Mouse (Mus musculus) hindbrain, embryonic 16.5 days (tissue): ENCODE measurements around the gene Adam26b. TPM values are rescaled to one million over a fixed set of nuclear protein-coding genes. Genes with fewer than 3 reads are reported as not detected.
"Not testable (repeated sequence)": the region's sequence is repeated elsewhere in the genome, so short reads cannot be mapped to it uniquely, and the experiment has no call there.

Source experiments
- ATAC-seq: fragments of 200-750 bp; cut with Nextera tagmentation; 2 replicates; pipeline ENCODE4 v1.8.0; 2017; ENCODE audit warnings: moderate TSS enrichment, moderate library complexity
- H3K27ac ChIP-seq: fragments of 300-500 bp; sonication (generic); 2 replicates; pipeline ENCODE4 v1.5.1; 2014; ENCODE audit warnings: low read depth, mild to moderate bottlenecking, control low read depth, low read length, moderate library complexity
- H3K27me3 ChIP-seq: fragments of 300-500 bp; sonication (generic); replicated peaks from 2 replicates; pipeline ENCODE4 v1.6.1; 2014; ENCODE audit warnings: low read length; ENCODE audit not compliant: control insufficient read depth, insufficient read depth
- H3K36me3 ChIP-seq: fragments of 300-500 bp; sonication (generic); 2 replicates; pipeline ENCODE4 v1.6.1; 2014; ENCODE audit warnings: mild to moderate bottlenecking, low read length, moderate library complexity, mixed read lengths; ENCODE audit not compliant: control insufficient read depth, insufficient read depth
- H3K4me1 ChIP-seq: fragments of 300-500 bp; sonication (generic); 2 replicates; pipeline ENCODE4 v1.6.1; 2014; ENCODE audit warnings: low read depth, low read length; ENCODE audit not compliant: control insufficient read depth, insufficient read depth
- H3K4me2 ChIP-seq: fragments of 300-500 bp; sonication (generic); 2 replicates; pipeline ENCODE4 v1.6.1; 2014; ENCODE audit warnings: mild to moderate bottlenecking, low read length, control low read depth, moderate library complexity
- H3K4me3 ChIP-seq: fragments of 300-500 bp; sonication (generic); 2 replicates; pipeline ENCODE4 v1.5.1; 2014; ENCODE audit warnings: mild to moderate bottlenecking, low read length, control low read depth, moderate library complexity
- H3K9ac ChIP-seq: fragments of 300-500 bp; sonication (generic); 2 replicates; pipeline ENCODE4 v1.6.1; 2014; ENCODE audit warnings: low read depth, mild to moderate bottlenecking, control low read depth, low read length, moderate library complexity
- H3K9me3 ChIP-seq: fragments of 300-500 bp; sonication (generic); 2 replicates; pipeline ENCODE4 v1.6.1; 2014; ENCODE audit warnings: mild to moderate bottlenecking, low read length, moderate library complexity; ENCODE audit not compliant: control insufficient read depth
- WGBS: fragments of 180-500 bp; shearing (Covaris S2); extraction: QIAGEN DNeasy Blood & Tissue Kit; methylation state at CpG from one replicate; pipeline ENCODE4 v1.1.7; 2014; 5-methylcytosine and 5-hydroxymethylcytosine counted together
- polyA plus RNA-seq: library from polyadenylated mRNA; unstranded; fragments of >200 nt; fragmentation: Nextera tagmentation; extraction: Ambion mirVana; gene quantifications from 2 replicates; pipeline ENCODE4 v1.2.1, GENCODE M21; 2015

Gene Adam26b
- not detected in 2 replicates for polyA plus RNA-seq

DNA sequence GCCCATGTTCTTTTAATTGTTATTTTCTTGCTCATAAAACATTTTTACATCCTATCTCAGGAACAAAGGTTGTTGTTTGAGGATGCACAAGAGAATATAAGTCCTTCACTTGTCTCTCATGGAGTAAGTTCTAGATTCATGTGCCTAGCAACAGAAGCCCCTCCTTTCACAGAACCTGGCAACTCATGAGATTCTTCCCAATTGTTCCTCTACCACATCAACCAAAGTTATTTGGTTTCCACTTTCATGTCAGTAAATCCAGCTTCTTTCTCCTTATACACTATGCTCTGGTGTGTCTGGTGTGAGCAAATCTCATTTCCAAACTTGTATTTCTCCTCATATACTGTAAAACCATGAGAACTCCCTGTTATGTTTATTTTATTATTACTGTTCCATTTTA is at the start of gene Adam26b:
Gene Adam26b, minus strand, starts transcription at position 101 of the 400 bp plus-strand sequence.
- ATAC-seq, H3K36me3 ChIP-seq, H3K9me3 ChIP-seq, H3K27me3 ChIP-seq, H3K27ac ChIP-seq, H3K9ac ChIP-seq, H3K4me1 ChIP-seq, H3K4me2 ChIP-seq, H3K4me3 ChIP-seq: not testable (repeated sequence)

- H3K4me2 ChIP-seq, H3K27ac ChIP-seq, H3K4me1 ChIP-seq, H3K9ac ChIP-seq, H3K27me3 ChIP-seq, H3K36me3 ChIP-seq, H3K4me3 ChIP-seq, ATAC-seq, H3K9me3 ChIP-seq: not testable (repeated sequence)
- WGBS: 96% methylated on average over 2 of the region's 2 CpGs
Measured at GRCm38 (mm10) chr8:43576607-43577006, 48.7 kb upstream of the Adam26b start, which contains the start of gene Adam26a. Gene Adam26a, minus strand, starts transcription at chr8:43576707.

Other genes starting within 250 kb of the Adam26b start
- not detected in 2 replicates for gene Zfp42, start 221.1 kb downstream of the Adam26b start, polyA plus RNA-seq
- gene Adam26a, start 48.6 kb upstream of the Adam26b start, polyA plus RNA-seq: not detected in 2 replicates
- gene Gm5346, start 99.2 kb upstream of the Adam26b start, polyA plus RNA-seq: not detected in 2 replicates
- not detected in 2 replicates for gene Adam34, start 181.9 kb upstream of the Adam26b start, polyA plus RNA-seq